Mouse (Mus musculus) lung, adult 2 months (tissue): ENCODE results near the gene Vangl1. TPM values are rescaled to one million over a fixed set of nuclear protein-coding genes. Genes with fewer than 3 reads are reported as not detected.

Experiments
- DNase-seq: peaks from one replicate; pipeline ENCODE4 v3.0.0; 2022
- H3K4me1 ChIP-seq: fragments of 200-500 bp; 2 replicates; pipeline ENCODE4 v1.6.1; 2011; ENCODE audit warnings: low read length; ENCODE audit not compliant: control insufficient read depth, insufficient read depth
- H3K4me3 ChIP-seq: fragments of 200-500 bp; replicated peaks from 2 replicates; pipeline ENCODE3; 2011; ENCODE audit warnings: low read depth, mild to moderate bottlenecking, control low read depth, low read length; ENCODE audit errors: extremely low read depth
- CTCF ChIP-seq: fragments of 200-500 bp; IDR thresholded peaks from 2 replicates; pipeline ENCODE4 v1.5.1; 2011; ENCODE audit warnings: mild to moderate bottlenecking, low read length, control low read depth; ENCODE audit not compliant: insufficient read depth
- POLR2A ChIP-seq: fragments of 200-500 bp; IDR thresholded peaks from 2 replicates; pipeline ENCODE4 v1.6.1; 2011; ENCODE audit warnings: low read depth, mild to moderate bottlenecking, control low read depth, low read length, borderline replicate concordance; ENCODE audit errors: extremely low read depth
- WGBS: fragments of 180-500 bp; shearing (Covaris S2); methylation state at CpG from one replicate; pipeline ENCODE4 v1.1.7; 2018; 5-methylcytosine and 5-hydroxymethylcytosine counted together
- polyA plus RNA-seq: library from polyadenylated mRNA; depleted of rRNA; stranded (reverse); fragments of >200 nt; gene quantifications from 2 replicates; pipeline ENCODE4 v1.2.3, GENCODE M21; 2012

Vangl1 gene
- polyA plus RNA-seq, 1 experiment, result 31.5 TPM

- no peaks in the 10 kb centered on the region; the same call in 1 of the 2 replicates for H3K4me1 ChIP-seq
- TF ChIP-seq CTCF (no peak), POLR2A (no peak)
- 23% methylated on average over 7 of the region's 7 CpGs for WGBS
- no peak overlapping the region for H3K4me3 ChIP-seq
- no peak for DNase-seq
Observed at GRCm38 (mm10) chr3:102203131-102203530, 1.4 kb downstream of the Vangl1 start.

- no peak overlapping the region for H3K4me3 ChIP-seq
- DNase-seq, result no peak
- TF ChIP-seq POLR2A, result no peak
- no peak for TF ChIP-seq CTCF
- H3K4me1 ChIP-seq, result peaks cover 3% of the 10 kb centered on the region; the same call in 1 of the 2 replicates
- 47% methylated on average over 4 of the region's 4 CpGs for WGBS
Observed at GRCm38 (mm10) chr3:102199991-102200390, 4.5 kb downstream of the Vangl1 start.

- TF ChIP-seq CTCF, result no peak
- no peak for TF ChIP-seq POLR2A
- Histone ChIP-seq H3K4me3 (no peak overlapping the region), H3K4me1 (peaks cover 5% of the 10 kb centered on the region; the same call in 1 of the 2 replicates)
- DNase-seq, result no peak
- 54% methylated on average over 4 of the region's 4 CpGs for WGBS
Observed at GRCm38 (mm10) chr3:102199226-102199625, 5.3 kb downstream of the Vangl1 start.

GRCm38 (mm10) chr3:102198446-102198845, 6.0 kb downstream of the Vangl1 start:
- H3K4me1 ChIP-seq, result peaks cover 8% of the 10 kb centered on the region; the same call in 1 of the 2 replicates
- H3K4me3 ChIP-seq, result no peak overlapping the region
- no peak for TF ChIP-seq CTCF
- TF ChIP-seq POLR2A, result no peak
- DNase-seq, result no peak
- WGBS, result 73% methylated on average over 6 of the region's 6 CpGs

GRCm38 (mm10) chr3:102197746-102198145, 6.7 kb downstream of the Vangl1 start:
- Histone ChIP-seq H3K4me3 (no peak overlapping the region), H3K4me1 (peaks cover 14% of the 10 kb centered on the region)
- DNase-seq, result no peak
- WGBS, result 34% methylated on average over 5 of the region's 5 CpGs
- TF ChIP-seq POLR2A, result no peak
- no peak for TF ChIP-seq CTCF

GRCm38 (mm10) chr3:102197152-102197551, 7.3 kb downstream of the Vangl1 start:
- WGBS, result 84% methylated on average over 5 of the region's 5 CpGs
- H3K4me1 ChIP-seq, result peaks cover 18% of the 10 kb centered on the region
- no peak for DNase-seq
- no peak overlapping the region for H3K4me3 ChIP-seq
- TF ChIP-seq POLR2A (no peak), CTCF (no peak)

- Histone ChIP-seq H3K4me3 (no peak overlapping the region), H3K4me1 (peaks cover 18% of the 10 kb centered on the region)
- TF ChIP-seq CTCF, result no peak
- TF ChIP-seq POLR2A, result no peak
- no peak for DNase-seq
- 91% methylated on average over 9 of the region's 9 CpGs for WGBS
Observed at GRCm38 (mm10) chr3:102196166-102196565, 8.3 kb downstream of the Vangl1 start.

- peaks cover 18% of the 10 kb centered on the region for H3K4me1 ChIP-seq
- H3K4me3 ChIP-seq, result no peak overlapping the region
- WGBS, result 67% methylated on average over 2 of the region's 2 CpGs
- TF ChIP-seq CTCF (no peak), POLR2A (no peak)
- DNase-seq, result no peak
Observed at GRCm38 (mm10) chr3:102195762-102196161, 8.7 kb downstream of the Vangl1 start.

GRCm38 (mm10) chr3:102194291-102195051, 10.0 kb downstream of the Vangl1 start:
- WGBS, result 37% methylated on average over 11 of the region's 11 CpGs
- DNase-seq, result no peak
- Histone ChIP-seq H3K4me3 (no peak overlapping the region), H3K4me1 (peaks cover 18% of the 10 kb centered on the region)
- no peak for TF ChIP-seq CTCF
- no peak for TF ChIP-seq POLR2A
